Mouse (Mus musculus) cortical plate, adult 2 months (tissue): ENCODE data around the gene Ttll13. TPM values are rescaled to one million over a fixed set of nuclear protein-coding genes. Genes with fewer than 3 reads are reported as not detected.

ENCODE experiments used
- H3K27ac ChIP-seq: fragments of 200-500 bp; 2 replicates; pipeline ENCODE4 v1.5.1; 2012; ENCODE audit warnings: low read length, control low read depth, inconsistent platforms; ENCODE audit not compliant: insufficient read depth
- H3K4me1 ChIP-seq: fragments of 200-500 bp; 2 replicates; pipeline ENCODE4 v1.6.1; 2011; ENCODE audit warnings: low read length; ENCODE audit not compliant: control insufficient read depth, insufficient read depth
- H3K4me3 ChIP-seq: fragments of 200-500 bp; 2 replicates; pipeline ENCODE4 v1.5.1; 2011; ENCODE audit warnings: mild to moderate bottlenecking, low read length, control low read depth; ENCODE audit not compliant: insufficient read depth
- CTCF ChIP-seq: fragments of 200-500 bp; IDR thresholded peaks from 2 replicates; pipeline ENCODE4 v1.5.1; 2011; ENCODE audit warnings: mild to moderate bottlenecking, control low read depth, low read length; ENCODE audit not compliant: insufficient read depth; ENCODE audit errors: extremely low read depth
- POLR2A ChIP-seq: fragments of 200-500 bp; IDR thresholded peaks from 2 replicates; pipeline ENCODE4 v1.6.1; 2011; ENCODE audit warnings: mild to moderate bottlenecking, low read length, control low read depth; ENCODE audit not compliant: insufficient read depth; ENCODE audit errors: extremely low read depth
- polyA plus RNA-seq: library from polyadenylated mRNA; depleted of rRNA; stranded (reverse); fragments of >200 nt; gene quantifications from 2 replicates; pipeline ENCODE4 v1.2.3, GENCODE M21; 2012

The Ttll13 gene
- polyA plus RNA-seq, 1 experiment, result 0.98 TPM

- TF ChIP-seq CTCF (no peak), POLR2A (no peak)
- no peak overlapping the region for H3K27ac ChIP-seq
- no peak overlapping the region for H3K4me3 ChIP-seq
- H3K4me1 ChIP-seq, result no peaks in the 10 kb centered on the region
Measured at GRCm38 (mm10) chr7:80255981-80256380, 9.8 kb downstream of the Ttll13 start.

GRCm38 (mm10) chr7:80257706-80258105 lies 11.5 kb downstream of the Ttll13 start:
- TF ChIP-seq POLR2A, result no peak
- no peak overlapping the region for H3K4me3 ChIP-seq
- H3K27ac ChIP-seq, result no peak overlapping the region
- H3K4me1 ChIP-seq, result peaks cover 2% of the 10 kb centered on the region; the same call in 1 of the 2 replicates

GRCm38 (mm10) chr7:80260625-80261371 lies 14.6 kb downstream of the Ttll13 start, which contains the start of gene Ngrn:
Gene Ngrn (plus strand): TSS chr7:80261215.
- peaks cover 2% of the 10 kb centered on the region; the same call in 1 of the 2 replicates for H3K4me1 ChIP-seq
- TF ChIP-seq POLR2A, result peak; percentile 90
- 0 out of 2 replicates have a peak, but pooled peaks have one; percentile 4 for TF ChIP-seq CTCF
- H3K4me3 ChIP-seq, result peak within 1 kb of the TSS; percentile 86
- peak within 1 kb of the TSS; percentile 36 for H3K27ac ChIP-seq

GRCm38 (mm10) chr7:80261372-80261990 lies 15.3 kb downstream of the Ttll13 start:
- peak overlapping the region; percentile 86 for H3K4me3 ChIP-seq
- peaks cover 2% of the 10 kb centered on the region; the same call in 1 of the 2 replicates for H3K4me1 ChIP-seq
- TF ChIP-seq CTCF, result no peak
- TF ChIP-seq POLR2A, result peak; percentile 41; the same call in 1 of the 2 replicates
- peak overlapping the region; percentile 36 for H3K27ac ChIP-seq

GRCm38 (mm10) chr7:80264606-80265005 lies 18.4 kb downstream of the Ttll13 start:
- H3K27ac ChIP-seq, result no peak overlapping the region
- TF ChIP-seq POLR2A (no peak), CTCF (no peak)
- no peak overlapping the region for H3K4me3 ChIP-seq
- peaks cover 3% of the 10 kb centered on the region; the same call in 1 of the 2 replicates for H3K4me1 ChIP-seq

- Histone ChIP-seq H3K4me3 (no peak overlapping the region), H3K4me1 (peaks cover 1% of the 10 kb centered on the region; the same call in 1 of the 2 replicates), H3K27ac (no peak overlapping the region)
- TF ChIP-seq CTCF (no peak), POLR2A (no peak)
Measured at GRCm38 (mm10) chr7:80267764-80268163, 21.6 kb downstream of the Ttll13 start.

GRCm38 (mm10) chr7:80268897-80269750 lies 22.9 kb downstream of the Ttll13 start, which contains the start of gene Vps33b:
Gene Vps33b (plus strand): TSS chr7:80269649.
- H3K27ac ChIP-seq, result no peak within 1 kb of the TSS
- H3K4me3 ChIP-seq, result peak within 1 kb of the TSS; percentile 89
- H3K4me1 ChIP-seq, result peaks cover 1% of the 10 kb centered on the region; the same call in 1 of the 2 replicates
- TF ChIP-seq CTCF, result no peak
- TF ChIP-seq POLR2A, result 0 out of 2 replicates have a peak, but pooled peaks have one; percentile 29

GRCm38 (mm10) chr7:80269751-80270255 lies 23.6 kb downstream of the Ttll13 start:
- no peak overlapping the region for H3K27ac ChIP-seq
- peaks cover 1% of the 10 kb centered on the region; the same call in 1 of the 2 replicates for H3K4me1 ChIP-seq
- TF ChIP-seq POLR2A, result no peak
- no peak for TF ChIP-seq CTCF
- H3K4me3 ChIP-seq, result peak overlapping the region; percentile 89

- no peak for TF ChIP-seq POLR2A
- no peak for TF ChIP-seq CTCF
- Histone ChIP-seq H3K27ac (no peak overlapping the region), H3K4me3 (no peak overlapping the region), H3K4me1 (peaks cover 1% of the 10 kb centered on the region; the same call in 1 of the 2 replicates)
Measured at GRCm38 (mm10) chr7:80273456-80273855, 27.3 kb downstream of the Ttll13 start.
